Mouse (Mus musculus) right cerebral cortex, postnatal 25 days (tissue): ENCODE measurements around the gene Yars.

Experiments used
- DNase-seq: peaks from one replicate; pipeline ENCODE4 v3.0.0; 2022

The Yars gene

DNA sequence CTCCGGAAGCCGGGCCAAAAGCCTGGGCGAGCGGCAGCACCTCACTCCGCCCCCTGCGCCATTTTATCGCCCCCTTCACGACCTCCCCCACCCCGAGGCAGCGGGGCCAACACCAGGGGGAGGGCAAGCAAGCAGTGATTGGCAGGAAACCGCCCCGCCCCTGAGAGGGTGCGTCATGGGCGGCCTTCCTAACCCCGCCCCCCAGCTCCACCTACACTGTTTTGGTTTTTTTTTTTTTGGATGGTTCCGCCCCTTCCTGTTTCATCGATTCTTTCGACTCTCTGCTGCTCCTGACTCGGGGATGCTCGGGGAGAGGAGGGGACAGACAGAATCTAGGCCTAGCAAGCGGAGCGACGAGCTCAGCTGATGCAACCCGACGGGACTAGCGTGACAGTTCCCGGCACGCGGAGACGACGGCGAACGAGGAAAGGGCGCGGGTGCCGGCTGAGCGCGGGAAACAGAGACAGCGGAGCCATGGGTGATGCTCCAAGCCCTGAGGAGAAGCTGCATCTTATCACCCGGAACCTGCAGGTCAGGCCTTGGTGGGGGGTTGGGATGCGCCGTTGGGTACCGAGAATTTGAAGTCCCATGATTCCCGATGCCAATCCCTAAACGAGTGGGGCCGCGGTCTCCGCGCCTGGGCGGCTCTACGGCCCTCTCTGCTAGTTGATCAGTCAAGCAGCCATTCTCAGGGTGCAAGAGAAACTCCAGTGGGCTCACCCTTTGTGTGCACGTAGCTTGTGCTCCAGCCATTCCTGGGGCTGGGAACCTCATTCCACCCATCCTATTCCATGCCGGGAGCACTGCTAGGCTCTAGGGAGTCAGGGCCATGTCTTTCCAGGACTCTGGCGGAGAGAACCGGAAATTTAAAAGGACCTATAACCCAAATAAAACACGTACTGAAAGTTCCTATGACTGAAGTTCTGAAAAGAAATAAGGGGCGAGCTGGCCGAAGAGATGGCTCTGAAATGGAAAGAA is at the start of gene Yars, which contains the start of gene S100pbp:
Yars (plus strand) TSS at position 219 of the 978 bp plus-strand sequence.
S100pbp (minus strand) TSS at position 186 of the 978 bp plus-strand sequence.
- peak; percentile 93 for DNase-seq

DNA sequence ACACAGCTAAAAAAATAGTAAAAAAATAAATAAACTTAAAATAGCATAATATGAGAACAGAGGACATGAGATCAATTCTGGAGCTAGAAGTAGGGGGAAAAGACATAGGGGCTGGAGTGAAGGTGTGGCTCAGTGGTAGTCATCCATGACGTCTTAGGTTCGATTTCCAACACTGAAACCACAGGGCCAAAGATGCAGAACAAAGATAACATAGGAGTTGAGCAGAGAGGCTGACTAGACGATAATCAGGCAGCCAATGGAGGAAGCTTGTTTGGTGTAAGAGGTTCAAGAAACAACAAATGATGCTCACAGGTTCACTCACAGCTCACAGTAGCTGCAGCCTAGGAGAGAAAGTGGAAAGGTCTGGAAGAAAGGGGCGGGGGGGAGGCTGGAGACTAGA is 48.8 kb upstream of the Yars start:
- no peak for DNase-seq

DNA sequence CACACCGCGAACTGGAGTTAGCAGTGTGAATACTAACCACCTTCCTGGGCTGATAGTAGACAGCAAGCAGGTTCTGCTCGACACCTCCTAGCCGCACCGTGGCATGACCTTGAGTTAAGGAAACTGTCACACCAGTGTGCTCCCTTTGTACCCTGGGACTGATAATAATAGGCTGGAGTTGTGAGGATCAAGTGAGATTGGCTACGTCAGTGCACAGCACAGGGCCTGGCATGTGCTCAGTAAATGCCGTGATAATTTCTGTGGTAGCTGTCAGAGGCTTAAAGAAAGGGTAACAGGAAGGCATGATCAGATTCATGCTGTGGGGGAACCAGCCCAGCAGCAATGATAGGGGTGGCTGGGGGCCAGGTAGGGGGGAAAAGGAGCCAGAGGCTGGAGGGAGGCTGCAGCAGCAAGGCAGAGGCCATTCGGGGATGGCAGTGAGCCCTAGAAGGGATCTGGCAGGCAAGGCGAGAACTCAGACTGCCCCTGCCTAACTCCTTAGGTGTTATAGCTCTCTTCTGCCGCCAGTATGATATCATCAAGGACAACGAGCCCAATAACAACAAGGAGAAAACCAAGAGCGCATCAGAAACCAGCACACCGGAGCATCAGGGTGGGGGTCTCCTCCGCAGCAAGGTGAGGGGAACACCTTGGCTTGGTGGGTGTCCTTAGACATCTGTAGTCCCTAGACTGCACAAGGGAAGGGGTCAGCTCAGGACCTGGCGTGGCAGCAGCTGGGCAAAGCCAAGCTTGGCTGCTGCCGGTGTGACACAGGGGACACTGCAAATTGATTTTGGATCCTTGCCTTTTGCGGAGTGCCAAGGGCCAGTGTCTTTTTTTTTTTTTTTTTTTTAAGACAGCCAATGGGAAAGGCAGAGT is 47.8 kb upstream of the Yars start:
- DNase-seq, result no peak

DNA sequence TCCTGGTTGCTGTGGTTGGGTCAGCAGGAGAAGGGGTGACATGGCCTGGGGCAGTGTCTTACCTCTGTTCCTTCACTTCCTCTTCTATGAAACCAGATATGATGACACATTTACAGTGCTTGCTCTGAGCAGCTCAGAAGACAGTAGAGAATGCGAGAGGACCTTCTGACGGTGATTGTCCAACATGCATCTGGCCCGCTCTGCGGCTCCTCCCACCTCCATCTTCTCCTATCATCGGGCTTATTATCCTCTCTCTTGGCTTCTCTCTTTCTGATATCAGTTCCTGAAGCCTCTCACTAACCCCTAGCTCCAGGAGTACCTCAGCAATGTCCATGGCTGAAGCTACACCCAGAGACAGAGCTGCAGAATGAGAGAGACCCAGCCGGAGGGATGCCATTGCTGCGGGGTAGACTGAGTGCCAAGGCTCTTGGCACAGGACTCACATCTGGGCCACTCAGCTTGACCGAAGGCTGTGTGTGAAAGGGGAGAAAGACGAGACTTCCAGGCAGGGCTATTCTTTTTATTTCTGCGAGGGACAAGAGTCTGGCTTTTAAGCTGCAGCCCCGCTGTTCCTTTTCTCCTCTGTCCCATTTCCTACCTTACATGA is 47.0 kb upstream of the Yars start:
- no peak for DNase-seq

DNA sequence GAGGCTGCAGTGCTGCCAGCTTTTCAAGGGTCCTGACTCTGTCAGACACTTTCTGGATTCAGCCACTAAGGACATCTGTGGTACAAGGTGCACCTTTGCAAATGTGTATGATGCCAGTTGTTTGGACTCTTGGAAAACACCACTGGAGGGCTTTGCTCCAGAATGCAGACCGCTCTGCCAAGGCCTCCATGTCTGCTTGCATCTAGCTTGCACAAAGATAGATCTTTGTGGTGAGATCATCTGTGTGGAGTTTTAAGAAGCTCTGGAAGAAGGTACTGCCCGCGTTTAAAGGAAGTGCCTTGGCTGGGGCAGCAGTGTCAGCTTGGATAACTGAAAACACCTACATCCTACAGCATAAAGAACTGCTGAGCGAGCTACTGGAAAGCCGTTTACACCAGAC is 46.1 kb upstream of the Yars start:
- DNase-seq, result no peak

DNA sequence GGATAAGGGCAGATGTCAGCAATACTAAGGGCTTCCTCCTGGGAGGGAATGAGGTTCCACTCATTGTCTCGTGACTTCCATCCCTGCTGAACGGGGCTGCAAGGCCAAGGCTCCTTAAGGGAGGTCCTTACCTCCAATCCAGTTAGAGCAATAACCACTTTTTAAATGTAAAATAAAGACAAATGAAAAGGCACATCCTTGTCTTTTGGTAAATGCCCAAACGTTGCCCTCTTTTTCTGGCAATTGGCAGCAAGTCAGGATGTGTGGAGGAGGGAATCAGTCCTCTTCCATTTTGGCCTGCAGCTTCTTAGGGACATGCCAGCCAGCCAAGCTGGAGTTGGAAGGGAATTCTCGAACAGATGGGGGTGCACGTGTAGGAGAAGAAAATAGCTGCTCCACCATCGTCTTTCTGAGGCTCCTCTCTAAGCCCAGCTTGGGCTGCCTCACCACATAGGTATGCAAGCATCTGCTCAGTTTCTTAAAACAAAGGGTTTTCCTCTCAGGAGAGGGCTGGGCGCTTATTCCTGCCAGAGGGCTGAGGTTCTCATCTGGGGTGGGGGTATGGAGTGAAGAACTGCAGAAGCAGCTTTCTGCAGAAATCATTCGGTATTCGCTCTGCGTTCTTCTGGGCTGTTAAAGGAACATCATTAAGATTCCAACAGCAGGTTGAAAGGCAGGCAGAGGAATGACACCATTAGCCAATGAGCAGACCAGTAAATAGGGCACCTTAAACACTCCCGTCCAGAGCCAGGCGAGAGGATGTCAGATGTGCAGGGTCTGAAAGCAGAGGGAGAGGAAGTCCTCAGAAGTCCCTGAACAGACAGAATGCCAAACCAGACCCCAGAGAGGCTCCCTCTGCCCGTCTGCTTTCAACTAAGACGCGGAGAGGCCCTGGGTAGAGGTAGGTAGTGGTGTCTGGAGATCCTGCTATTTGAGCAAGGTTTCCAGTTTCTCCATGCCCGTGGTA is 44.9 kb upstream of the Yars start:
- DNase-seq, result peak; percentile 88

DNA sequence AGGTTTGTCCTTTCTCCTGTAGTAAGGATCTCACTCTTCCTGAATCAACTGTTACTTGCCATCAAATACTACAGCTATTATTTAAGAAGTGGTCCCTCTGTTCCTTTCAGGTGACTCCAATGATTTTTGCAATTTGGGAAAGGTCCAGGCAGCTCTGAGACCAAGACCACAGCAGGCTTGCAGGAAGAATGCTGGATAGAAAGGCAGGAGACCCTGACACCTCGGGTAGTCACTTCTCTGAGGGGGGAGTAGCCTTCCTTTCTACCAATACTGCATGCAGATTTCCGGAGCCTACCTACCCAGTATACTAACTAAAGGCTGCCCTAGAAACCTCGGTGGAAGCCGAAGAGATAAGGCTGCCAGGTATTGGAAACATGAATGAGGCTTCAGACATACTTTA is 44.1 kb upstream of the Yars start:
- DNase-seq, result no peak

DNA sequence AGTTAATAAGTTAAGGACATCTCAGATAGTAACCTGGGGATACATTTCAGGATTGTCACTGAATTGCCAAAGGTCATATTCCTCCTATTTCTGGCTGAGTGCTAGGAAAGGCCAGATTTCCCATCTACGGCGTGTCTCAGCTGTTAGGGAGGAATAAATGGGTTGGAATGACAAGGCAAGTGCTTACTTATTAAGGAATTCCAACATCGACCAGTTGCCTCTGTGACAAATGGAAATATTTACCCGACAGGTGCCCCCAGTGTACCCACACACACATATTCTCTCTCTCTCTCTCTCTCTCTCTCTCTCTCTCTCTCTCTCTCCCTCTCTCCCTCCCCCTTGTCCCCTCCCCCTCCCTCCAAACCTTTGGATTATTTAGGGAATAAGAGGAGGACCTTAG is 43.6 kb upstream of the Yars start:
- no peak for DNase-seq

DNA sequence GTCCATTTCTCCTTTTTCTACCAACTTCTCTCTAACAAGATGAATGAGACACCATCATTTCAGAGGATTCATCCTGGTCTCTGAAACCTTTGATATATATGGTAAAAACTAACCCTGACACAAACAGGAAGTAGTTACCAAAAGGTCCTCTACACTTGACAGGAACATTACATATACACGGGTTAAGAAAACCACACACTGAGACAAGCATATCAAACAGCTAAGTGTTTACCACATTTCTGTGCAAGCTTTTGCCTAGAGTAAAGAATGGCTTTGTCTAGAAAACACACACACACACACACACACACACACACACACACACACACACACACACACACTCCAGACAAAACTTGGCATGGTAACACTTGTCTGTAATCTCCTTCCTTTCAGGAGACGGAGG is 43.2 kb upstream of the Yars start:
- no peak for DNase-seq

DNA sequence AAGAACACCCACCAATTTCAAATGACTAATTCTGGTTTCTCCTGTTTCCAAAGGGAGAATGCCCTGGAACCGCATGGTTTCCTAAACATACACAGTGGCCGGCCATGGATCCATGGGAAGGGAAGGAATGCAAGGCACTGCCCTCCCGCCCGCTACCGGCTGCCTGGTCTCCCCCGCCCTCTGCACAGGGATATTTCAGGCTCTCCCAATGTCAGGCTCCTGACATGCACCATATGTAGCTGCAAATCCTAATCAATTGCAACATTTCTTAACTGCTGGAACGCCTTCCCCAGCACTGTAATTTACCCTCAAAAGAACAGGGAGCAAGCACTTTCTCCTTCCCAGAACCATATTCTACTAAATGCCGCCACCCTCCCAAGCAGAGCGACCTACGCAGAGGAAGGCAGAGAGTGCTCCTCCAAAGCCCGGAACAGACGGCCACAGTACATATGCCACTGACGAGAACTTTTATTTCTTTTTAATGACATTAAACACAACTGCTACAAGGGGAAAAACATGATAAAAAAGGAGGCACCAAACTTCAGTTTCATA is 41.9 kb upstream of the Yars start:
- no peak for DNase-seq

DNA sequence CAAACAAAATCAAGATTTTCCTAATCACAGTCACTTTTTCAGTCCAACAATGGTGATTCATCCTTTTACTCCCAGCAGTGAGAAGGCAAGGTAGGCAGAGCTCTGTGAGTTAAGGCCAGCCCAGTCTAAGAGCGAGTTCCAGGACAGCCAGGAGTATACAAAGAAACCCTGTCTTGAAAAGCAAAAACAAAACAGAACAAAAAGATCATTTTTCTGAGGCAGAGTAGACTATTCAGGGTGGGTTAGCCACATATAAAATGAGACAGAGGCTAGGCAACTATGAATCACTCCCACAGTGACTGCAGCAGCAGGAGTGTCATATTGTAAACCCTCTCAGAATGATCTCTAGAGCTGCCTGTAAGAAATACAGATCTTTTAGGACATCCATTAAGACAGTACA is 40.2 kb upstream of the Yars start:
- no peak for DNase-seq

DNA sequence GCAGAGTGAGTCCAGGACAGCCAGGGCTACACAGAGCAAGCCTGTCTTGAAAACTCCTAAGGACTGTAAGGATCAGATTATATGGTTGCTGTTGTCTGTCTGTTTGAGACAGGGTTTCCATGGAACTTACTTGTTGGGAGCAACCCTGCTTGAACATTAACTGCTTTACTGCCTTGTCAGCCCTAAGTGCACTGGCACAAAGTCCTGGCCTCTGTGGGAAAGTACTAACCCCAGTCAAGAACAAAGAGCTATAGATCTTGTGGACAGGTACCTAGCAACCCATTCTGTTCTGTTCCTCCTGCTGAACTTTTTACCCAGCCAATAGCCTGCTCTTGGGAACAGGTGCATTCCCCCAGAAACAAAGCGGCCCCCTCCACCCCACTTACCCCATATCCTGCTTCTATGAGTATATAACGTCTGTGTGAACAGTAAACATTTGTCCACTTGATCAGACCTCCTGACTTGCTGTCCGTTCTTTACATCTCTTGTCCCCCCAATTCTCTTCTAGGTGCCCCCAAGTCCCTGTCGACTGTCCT is 38.2 kb upstream of the Yars start:
- DNase-seq, result no peak

DNA sequence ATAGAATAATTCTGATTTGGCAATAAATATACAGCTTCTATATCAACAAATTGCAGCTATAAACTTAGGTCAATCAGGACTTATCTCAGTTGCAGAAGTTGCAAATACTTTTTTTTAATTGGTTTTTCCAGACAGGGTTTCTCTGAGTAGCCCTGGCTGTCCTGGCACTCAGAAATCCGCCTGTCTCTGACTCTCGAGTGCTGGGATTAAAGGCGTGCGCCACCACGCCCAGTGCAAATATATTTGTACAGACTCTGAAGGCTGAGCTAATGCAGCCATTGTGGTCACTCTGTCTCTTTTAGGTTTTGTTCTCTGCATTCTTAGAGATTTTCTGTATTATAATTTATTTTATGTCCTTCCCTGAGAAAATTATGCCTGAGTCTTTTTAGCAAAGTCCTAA is 32.0 kb upstream of the Yars start:
- no peak for DNase-seq

DNA sequence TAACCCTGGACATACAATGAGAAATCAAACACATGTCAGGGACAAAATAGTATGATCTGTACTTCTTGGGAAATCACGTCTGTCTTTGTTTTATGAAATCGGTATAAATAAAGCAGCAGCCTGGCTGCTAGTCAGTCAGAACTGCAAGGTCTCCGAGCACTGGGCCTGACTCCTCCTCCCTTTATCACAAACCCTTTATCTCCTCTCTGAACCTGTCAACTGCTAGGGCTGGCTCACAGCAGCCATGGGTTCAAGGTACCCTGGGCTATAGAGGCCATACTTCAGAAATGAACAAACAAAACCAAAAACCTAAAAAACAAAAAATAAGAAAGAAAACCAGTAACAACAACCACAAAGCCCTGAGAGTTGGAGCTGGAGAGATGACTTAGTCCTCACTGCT is 31.0 kb upstream of the Yars start:
- no peak for DNase-seq

DNA sequence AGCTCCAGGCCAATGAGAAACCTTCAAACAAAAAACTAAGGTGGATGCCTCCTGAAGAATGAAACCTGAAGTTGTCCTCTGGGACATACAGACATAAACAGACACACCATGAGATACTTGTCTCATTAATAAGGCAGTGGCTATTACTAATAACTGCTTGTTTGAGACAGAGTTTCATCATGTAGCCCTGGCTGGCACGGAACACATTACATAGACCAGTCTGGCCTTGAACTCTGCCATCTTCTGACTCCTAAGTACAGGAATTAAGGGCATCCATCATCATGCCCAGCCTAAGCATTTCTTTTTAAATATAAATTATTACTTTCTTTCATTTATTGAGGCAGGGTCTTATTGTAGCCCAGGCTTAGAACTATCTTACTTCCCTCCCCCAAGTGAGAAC is 28.5 kb upstream of the Yars start:
- no peak for DNase-seq

DNA sequence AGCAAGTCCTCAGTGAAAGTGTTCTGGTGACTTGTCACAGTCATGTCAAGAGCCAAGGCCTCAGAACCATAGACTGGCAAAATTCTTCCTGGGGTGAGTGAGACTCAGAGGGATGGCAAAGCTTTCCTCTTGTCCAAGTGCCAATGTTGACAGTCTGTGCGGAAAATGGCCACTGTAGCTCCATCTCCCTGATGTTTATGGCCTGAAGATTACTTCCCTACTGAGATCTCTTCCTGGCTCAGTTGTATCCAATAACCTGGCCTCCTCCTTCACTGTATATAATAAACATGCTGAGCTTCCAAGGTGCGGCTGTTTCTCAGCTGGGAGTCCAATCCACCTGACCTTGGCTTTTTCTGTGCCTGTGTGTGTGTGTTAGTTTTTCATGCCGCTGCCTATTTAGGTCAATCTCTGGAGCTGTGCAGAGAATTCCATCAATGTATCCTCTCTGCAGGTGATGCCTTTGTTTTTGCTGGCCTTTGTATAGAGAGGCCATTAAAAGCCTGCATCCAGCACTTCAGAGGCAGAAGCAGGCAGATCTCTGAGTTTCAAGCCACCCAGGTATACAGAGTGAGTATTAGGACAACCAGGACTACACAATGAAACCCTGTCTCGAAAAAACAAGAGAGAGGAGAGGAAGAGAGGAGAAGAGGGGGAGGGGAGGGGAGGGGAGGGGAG is 27.8 kb upstream of the Yars start:
- DNase-seq, result no peak

DNA sequence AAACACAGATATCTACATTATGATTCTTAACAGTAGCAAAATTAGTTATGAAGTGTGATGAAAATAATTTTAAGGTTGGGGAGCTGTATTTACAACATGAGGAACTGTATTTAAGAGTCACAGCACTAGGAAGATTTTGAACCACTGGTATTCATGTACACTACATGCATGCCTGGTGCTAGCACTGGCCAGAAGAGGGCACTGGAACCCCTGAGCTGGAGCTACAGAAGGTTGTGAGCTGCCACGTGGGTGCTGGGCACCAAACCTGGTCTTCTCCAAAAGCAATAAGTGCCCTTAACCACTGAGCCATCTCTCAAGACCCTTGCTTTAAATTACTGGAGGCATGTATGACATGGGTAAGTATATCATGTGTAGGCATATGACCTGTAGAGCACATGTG is 17.0 kb upstream of the Yars start:
- DNase-seq, result no peak

DNA sequence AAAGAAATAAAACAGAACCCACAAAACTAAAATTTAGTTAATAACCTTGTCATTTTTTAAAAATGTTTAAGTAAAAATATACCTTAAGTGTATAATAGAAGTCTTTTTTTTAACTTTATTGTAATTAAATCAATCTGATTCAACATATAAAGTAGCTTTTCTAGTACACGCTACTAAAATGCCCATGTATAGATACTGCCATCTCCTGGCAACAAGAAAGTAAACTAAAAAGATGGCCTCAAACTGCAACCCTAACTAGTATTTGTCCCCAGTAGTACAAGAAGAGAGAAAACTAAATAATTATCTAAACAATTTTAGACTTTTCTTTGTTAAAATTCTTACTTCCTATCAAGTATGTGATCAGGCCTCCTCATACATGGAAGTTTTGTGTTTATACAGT is 10.0 kb upstream of the Yars start:
- DNase-seq, result no peak

DNA sequence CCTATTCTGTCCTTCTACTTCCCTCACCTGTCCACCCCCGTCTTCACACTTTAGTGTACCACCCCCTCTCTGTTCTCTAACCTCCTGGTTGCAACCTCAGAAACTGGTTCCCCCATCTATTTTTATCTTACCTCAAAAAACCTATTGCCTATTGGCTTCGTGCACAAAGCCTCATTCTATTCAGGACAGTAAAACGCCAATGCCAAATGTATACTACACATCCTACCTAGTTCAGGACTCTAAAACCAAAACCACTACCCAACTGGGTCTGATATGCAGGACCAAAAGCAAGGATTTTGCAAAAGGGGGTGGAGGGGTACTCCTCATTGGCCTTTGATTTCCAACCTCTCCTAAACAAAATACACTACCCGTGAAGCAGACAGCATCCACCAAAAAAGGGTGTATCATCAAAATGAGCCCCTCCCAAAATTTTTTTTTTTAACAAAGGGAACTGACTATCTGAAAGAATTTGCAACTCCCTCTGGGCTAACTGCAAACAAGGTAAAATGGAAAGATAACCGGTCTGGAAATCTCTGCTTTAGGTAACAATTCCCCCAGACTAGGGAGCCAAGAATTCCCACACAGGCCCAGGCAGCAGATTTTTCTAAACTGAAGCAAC is 1.4 kb upstream of the Yars start:
- no peak for DNase-seq

DNA sequence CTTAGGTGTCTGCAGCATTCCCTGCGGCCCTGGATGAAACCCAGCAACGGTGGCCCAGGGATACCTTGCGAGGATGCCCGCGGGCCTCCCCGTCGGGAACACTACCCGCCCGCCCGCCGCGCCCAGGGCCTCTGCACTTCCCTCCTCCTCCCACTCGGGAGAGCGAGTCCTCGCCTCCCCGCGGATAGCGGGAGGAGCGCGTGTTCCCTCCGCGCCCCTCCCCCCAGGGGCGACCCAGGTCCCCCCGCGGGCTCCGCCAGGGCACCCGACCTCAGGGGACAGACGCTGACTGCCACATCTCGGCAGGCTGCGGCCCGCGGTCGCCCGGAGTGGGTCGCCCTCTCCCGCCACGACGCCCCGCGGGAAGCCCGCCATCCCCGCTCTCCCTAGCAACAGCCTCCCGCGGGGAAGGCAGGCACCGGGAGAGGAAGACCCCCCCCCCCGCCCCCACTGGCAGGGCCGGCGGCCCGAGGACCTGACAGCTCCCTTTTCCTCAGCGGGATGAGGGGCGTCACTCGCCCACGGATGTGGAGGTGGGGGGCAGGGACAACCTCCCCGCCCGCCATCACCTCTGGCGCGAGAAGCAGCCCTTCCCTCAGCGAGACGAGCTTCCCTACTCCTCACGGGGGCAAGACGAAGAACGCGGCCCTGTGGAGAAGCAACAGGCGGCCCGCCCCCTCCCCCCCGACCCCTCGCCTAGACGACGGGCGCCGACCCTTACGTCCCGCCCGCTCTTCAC is 588 bp upstream of the Yars start:
- peak; percentile 60 for DNase-seq
